Mouse (Mus musculus) kidney, adult 2 months (tissue): ENCODE results near the gene Gpld1.
"Not testable (repeated sequence)": the region's sequence is repeated elsewhere in the genome, so short reads cannot be mapped to it uniquely, and the experiment has no call there.

Experiments used
- CTCF ChIP-seq: fragments of 200-500 bp; conservative IDR thresholded peaks from 2 replicates; pipeline ENCODE4 v1.5.1; 2011; ENCODE audit warnings: low read depth, mild to moderate bottlenecking, control low read depth, low read length, moderate library complexity, mixed read lengths; ENCODE audit not compliant: insufficient read depth, insufficient read length
- POLR2A ChIP-seq: fragments of 200-500 bp; IDR thresholded peaks from one replicate; pipeline ENCODE4 v1.6.1; 2011; ENCODE audit warnings: low read depth, low read length, control low read depth

DNA sequence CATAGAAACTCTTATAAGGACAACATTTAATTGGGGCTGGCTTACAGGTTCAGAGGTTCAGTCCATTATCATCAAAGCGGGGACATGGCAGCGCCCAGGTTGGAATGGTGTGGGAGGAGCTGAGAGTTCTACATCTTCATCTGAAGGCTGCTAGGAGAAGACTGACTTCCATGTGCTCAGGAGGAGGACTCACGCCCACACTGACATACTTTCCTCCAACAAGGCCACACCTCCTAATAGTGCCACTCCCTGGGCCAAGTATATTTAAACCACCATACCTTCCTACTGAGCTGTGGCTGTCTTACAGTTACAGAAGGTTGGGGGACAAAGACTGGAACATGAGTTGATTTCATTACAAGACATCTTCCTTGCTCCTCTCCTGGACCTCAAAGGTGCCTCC, 28.8 kb downstream of the Gpld1 start:
- not testable (repeated sequence) for TF ChIP-seq CTCF, POLR2A
